Mouse (Mus musculus) MEL (cell line): Measurements from ENCODE around the gene Grip2.

Source experiments
- CHD2 ChIP-seq: IDR thresholded peaks from 2 replicates; pipeline ENCODE4 v1.6.1; 2011; ENCODE audit warnings: low read length, improper control_type of control experiment
- CTCF ChIP-seq, 3 experiments: IDR thresholded peaks in 2 of 3; conservative IDR thresholded peaks in 1 of 3; 2 replicates each; pipeline ENCODE4 v1.5.1; 2011 to 2012; ENCODE audit warnings: low read length in 3 of 3, low read depth in 2 of 3, mild to moderate bottlenecking in 2 of 3, improper control_type of control experiment in 1 of 3, inconsistent platforms in 1 of 3, mixed read lengths in 1 of 3, moderate library complexity in 1 of 3; ENCODE audit not compliant: control insufficient read depth in 1 of 3, insufficient read depth in 1 of 3, poor library complexity in 1 of 3, severe bottlenecking in 1 of 3
- EP300 ChIP-seq, 2 experiments: IDR thresholded peaks; 2 replicates each; pipeline ENCODE4 v1.6.1; 2011; ENCODE audit warnings: improper control_type of control experiment in 2 of 2, low read length in 2 of 2, low read depth in 1 of 2, mild to moderate bottlenecking in 1 of 2
- ETS1 ChIP-seq: IDR thresholded peaks from 2 replicates; pipeline ENCODE4 v1.6.1; 2012; ENCODE audit warnings: low read depth, mild to moderate bottlenecking, inconsistent platforms, low read length, improper control_type of control experiment, moderate library complexity
- MAFK ChIP-seq: IDR thresholded peaks from 2 replicates; pipeline ENCODE4 v1.6.1; 2011; ENCODE audit warnings: low read depth, mild to moderate bottlenecking, low read length, improper control_type of control experiment, borderline replicate concordance
- MAZ ChIP-seq: IDR thresholded peaks from 2 replicates; pipeline ENCODE4 v1.6.1; 2012; ENCODE audit warnings: low read depth, mild to moderate bottlenecking, inconsistent platforms, low read length, improper control_type of control experiment
- POLR2A ChIP-seq, 2 experiments: IDR thresholded peaks; 2 replicates each; pipeline ENCODE4 v1.6.1; 2011 to 2012; ENCODE audit warnings: low read length in 2 of 2, mild to moderate bottlenecking in 2 of 2, control low read depth in 1 of 2, improper control_type of control experiment in 1 of 2, low read depth in 1 of 2, moderate library complexity in 1 of 2; ENCODE audit not compliant: control insufficient read depth in 1 of 2, insufficient read depth in 1 of 2, poor library complexity in 1 of 2
- TBP ChIP-seq: IDR thresholded peaks from 2 replicates; pipeline ENCODE4 v1.8.0; 2011; ENCODE audit warnings: low read depth, low read length, improper control_type of control experiment
- TCF12 ChIP-seq: IDR thresholded peaks from 2 replicates; pipeline ENCODE4 v1.6.1; 2014; ENCODE audit warnings: low read depth, mild to moderate bottlenecking, inconsistent platforms, low read length, improper control_type of control experiment, moderate library complexity
- UBTF ChIP-seq: IDR thresholded peaks from 2 replicates; pipeline ENCODE4 v1.6.1; 2012; ENCODE audit warnings: low read depth, mild to moderate bottlenecking, inconsistent platforms, low read length, improper control_type of control experiment, moderate library complexity, borderline replicate concordance; ENCODE audit not compliant: insufficient read depth
- USF2 ChIP-seq, 2 experiments: IDR thresholded peaks; 2 replicates each; pipeline ENCODE4 v1.6.1; 2011 to 2012; ENCODE audit warnings: improper control_type of control experiment in 2 of 2, low read length in 2 of 2, borderline replicate concordance in 1 of 2, inconsistent platforms in 1 of 2, low read depth in 1 of 2, mild to moderate bottlenecking in 1 of 2; ENCODE audit not compliant: insufficient read depth in 1 of 2
- ZMIZ1 ChIP-seq: IDR thresholded peaks from 2 replicates; pipeline ENCODE4 v1.6.1; 2012; ENCODE audit warnings: low read depth, mild to moderate bottlenecking, inconsistent platforms, low read length, improper control_type of control experiment, moderate library complexity
- ZNF384 ChIP-seq: IDR thresholded peaks from 2 replicates; pipeline ENCODE4 v1.6.1; 2012; ENCODE audit warnings: low read depth, mild to moderate bottlenecking, inconsistent platforms, low read length, improper control_type of control experiment

GRCm38 (mm10) chr6:91712855-91713331 lies 114.2 kb downstream of the Grip2 start:
- TF ChIP-seq TCF12: no peak; the same call in 1 of the 2 replicates
- no peak for TF ChIP-seq MAFK
- TF ChIP-seq CTCF (IDR thresholded peaks at IDR 0.05 in 2 of 3, conservative IDR thresholded peaks at IDR 0.05 in 1 of 3; ENCODE audit: control insufficient read depth in 1 of 3, insufficient read depth in 1 of 3, low read depth in 2 of 3, low read length in 3 of 3, poor library complexity in 1 of 3, severe bottlenecking in 1 of 3): no peak
- TF ChIP-seq ETS1: peak; percentile 85
- no peak for TF ChIP-seq POLR2A (IDR thresholded peaks at IDR 0.05; ENCODE audit: control insufficient read depth in 1 of 2, insufficient read depth in 1 of 2, low read depth in 1 of 2, low read length in 2 of 2, poor library complexity in 1 of 2)
- TF ChIP-seq CHD2: peak; percentile 52; the same call in 1 of the 2 replicates
- no peak for TF ChIP-seq UBTF
- peak; percentile 30 to 55; a peak in 3 of 4 replicates for TF ChIP-seq EP300 (IDR thresholded peaks at IDR 0.05; ENCODE audit: low read depth in 1 of 2, low read length in 2 of 2)
- no peak for TF ChIP-seq USF2 (IDR thresholded peaks at IDR 0.05; ENCODE audit: borderline replicate concordance in 1 of 2, insufficient read depth in 1 of 2, low read depth in 1 of 2, low read length in 2 of 2)
- TF ChIP-seq MAZ: 0 out of 2 replicates have a peak, but pooled peaks have one; percentile 54
- no peak for TF ChIP-seq TBP
- no peak for TF ChIP-seq ZNF384
- TF ChIP-seq ZMIZ1: no peak
